Mouse (Mus musculus) heart, postnatal 0 days (tissue): ENCODE results near the gene Pla1a.

Experiments
- CTCF ChIP-seq: IDR thresholded peaks from 2 replicates; pipeline ENCODE4 v1.5.1; 2016; ENCODE audit warnings: antibody characterized with exemption, control low read depth, low read depth
- EP300 ChIP-seq: IDR thresholded peaks from 2 replicates; pipeline ENCODE4 v1.6.1; 2016; ENCODE audit warnings: antibody characterized with exemption, low read depth

GRCm38 (mm10) chr16:38366231-38366630 is 66.7 kb downstream of the Pla1a start:
- no peak for TF ChIP-seq CTCF
- TF ChIP-seq EP300 = no peak
